Mouse (Mus musculus): Measurements from ENCODE around the gene Ltbp3. TPM values are rescaled to one million over a fixed set of nuclear protein-coding genes. Genes with fewer than 3 reads are reported as not detected.

Ltbp3 gene
- total and polyA plus RNA-seq, 3 experiments = 0.13 to 0.22 TPM; not detected in 1

GRCm38 (mm10) chr19:5745756-5746710, 5.3 kb downstream of the Ltbp3 start:
- DNase-seq (ENCODE audit: low spot score) (no peak), ATAC-seq (ENCODE audit: extremely low read depth, insufficient number of reproducible peaks, low FRiP score, poor library complexity, severe bottlenecking) (no peak)
- peak overlapping the region; percentile 21; the same call in 1 of the 2 replicates for H3K4me3 ChIP-seq (ENCODE audit: low read depth, low read length)
- H3K36me3 ChIP-seq (replicated peaks) = no peaks in the 10 kb centered on the region
- peaks cover 92% of the 10 kb centered on the region for H3K27me3 ChIP-seq (ENCODE audit: insufficient read depth, low read length)
- H3K4me1 ChIP-seq (ENCODE audit: insufficient read depth, low read depth, low read length) = peaks cover 26% of the 10 kb centered on the region
- H3K9me3 ChIP-seq (replicated peaks) = no peaks in the 10 kb centered on the region
- no peak for TF ChIP-seq CTCF (IDR thresholded peaks at IDR 0.05; ENCODE audit: low read depth, low read length)
- TF ChIP-seq TAL1 (conservative IDR thresholded peaks at IDR 0.05; ENCODE audit: low read depth, low read length) = no peak
- no peak for TF ChIP-seq POLR2AphosphoS5 (IDR thresholded peaks at IDR 0.05; ENCODE audit: insufficient replicate concordance, low read depth, low read length)
- no peak for TF ChIP-seq GATA1 (IDR thresholded peaks at IDR 0.05; ENCODE audit: borderline replicate concordance, low read length)
- TF ChIP-seq GATA2 (IDR thresholded peaks at IDR 0.05; ENCODE audit: borderline replicate concordance, low read depth, low read length) = no peak

GRCm38 (mm10) chr19:5746907-5747363, 6.2 kb downstream of the Ltbp3 start:
- ATAC-seq (ENCODE audit: extremely low read depth, insufficient number of reproducible peaks, low FRiP score, poor library complexity, severe bottlenecking) (no peak), DNase-seq (ENCODE audit: low spot score) (no peak)
- no peak overlapping the region for H3K4me3 ChIP-seq (ENCODE audit: low read depth, low read length)
- H3K9me3 ChIP-seq (replicated peaks) = no peaks in the 10 kb centered on the region
- H3K27me3 ChIP-seq (ENCODE audit: insufficient read depth, low read length) = peaks cover 92% of the 10 kb centered on the region
- no peaks in the 10 kb centered on the region for H3K36me3 ChIP-seq (replicated peaks)
- TF ChIP-seq POLR2AphosphoS5 (IDR thresholded peaks at IDR 0.05; ENCODE audit: insufficient replicate concordance, low read depth, low read length) (no peak), GATA1 (IDR thresholded peaks at IDR 0.05; ENCODE audit: borderline replicate concordance, low read length) (no peak), CTCF (IDR thresholded peaks at IDR 0.05; ENCODE audit: low read depth, low read length) (no peak), GATA2 (IDR thresholded peaks at IDR 0.05; ENCODE audit: borderline replicate concordance, low read depth, low read length) (no peak), TAL1 (conservative IDR thresholded peaks at IDR 0.05; ENCODE audit: low read depth, low read length) (no peak)
- H3K4me1 ChIP-seq (ENCODE audit: insufficient read depth, low read depth, low read length) = peaks cover 34% of the 10 kb centered on the region

- TF ChIP-seq POLR2AphosphoS5 (IDR thresholded peaks at IDR 0.05; ENCODE audit: insufficient replicate concordance, low read depth, low read length) (no peak), GATA2 (IDR thresholded peaks at IDR 0.05; ENCODE audit: borderline replicate concordance, low read depth, low read length) (no peak), TAL1 (conservative IDR thresholded peaks at IDR 0.05; ENCODE audit: low read depth, low read length) (no peak), CTCF (IDR thresholded peaks at IDR 0.05; ENCODE audit: low read depth, low read length) (no peak), GATA1 (IDR thresholded peaks at IDR 0.05; ENCODE audit: borderline replicate concordance, low read length) (no peak)
- Histone ChIP-seq H3K27me3 (ENCODE audit: insufficient read depth, low read length) (peaks cover 79% of the 10 kb centered on the region), H3K4me1 (ENCODE audit: insufficient read depth, low read depth, low read length) (peaks cover 30% of the 10 kb centered on the region), H3K9me3 (replicated peaks) (no peaks in the 10 kb centered on the region), H3K4me3 (ENCODE audit: low read depth, low read length) (no peak overlapping the region), H3K36me3 (replicated peaks) (no peaks in the 10 kb centered on the region)
- DNase-seq (ENCODE audit: low spot score) (no peak), ATAC-seq (ENCODE audit: extremely low read depth, insufficient number of reproducible peaks, low FRiP score, poor library complexity, severe bottlenecking) (no peak)
Measured at GRCm38 (mm10) chr19:5749476-5749875, 8.8 kb downstream of the Ltbp3 start.

- TF ChIP-seq CTCF (IDR thresholded peaks at IDR 0.05; ENCODE audit: low read depth, low read length) (no peak), POLR2AphosphoS5 (IDR thresholded peaks at IDR 0.05; ENCODE audit: insufficient replicate concordance, low read depth, low read length) (no peak), TAL1 (conservative IDR thresholded peaks at IDR 0.05; ENCODE audit: low read depth, low read length) (no peak), GATA1 (IDR thresholded peaks at IDR 0.05; ENCODE audit: borderline replicate concordance, low read length) (no peak), GATA2 (IDR thresholded peaks at IDR 0.05; ENCODE audit: borderline replicate concordance, low read depth, low read length) (no peak)
- Histone ChIP-seq H3K9me3 (replicated peaks) (no peaks in the 10 kb centered on the region), H3K36me3 (replicated peaks) (no peaks in the 10 kb centered on the region), H3K4me1 (ENCODE audit: insufficient read depth, low read depth, low read length) (peaks cover 25% of the 10 kb centered on the region), H3K27me3 (ENCODE audit: insufficient read depth, low read length) (peaks cover 76% of the 10 kb centered on the region), H3K4me3 (ENCODE audit: low read depth, low read length) (no peak overlapping the region)
- ATAC-seq (ENCODE audit: extremely low read depth, insufficient number of reproducible peaks, low FRiP score, poor library complexity, severe bottlenecking) (no peak), DNase-seq (ENCODE audit: low spot score) (no peak)
Measured at GRCm38 (mm10) chr19:5750951-5751350, 10.2 kb downstream of the Ltbp3 start.

GRCm38 (mm10) chr19:5751742-5752141, 11.0 kb downstream of the Ltbp3 start:
- Histone ChIP-seq H3K27me3 (ENCODE audit: insufficient read depth, low read length) (peaks cover 68% of the 10 kb centered on the region), H3K9me3 (replicated peaks) (no peaks in the 10 kb centered on the region), H3K4me1 (ENCODE audit: insufficient read depth, low read depth, low read length) (peaks cover 18% of the 10 kb centered on the region), H3K36me3 (replicated peaks) (peaks cover 3% of the 10 kb centered on the region), H3K4me3 (ENCODE audit: low read depth, low read length) (no peak overlapping the region)
- ATAC-seq (ENCODE audit: extremely low read depth, insufficient number of reproducible peaks, low FRiP score, poor library complexity, severe bottlenecking) = no peak
- no peak for DNase-seq (ENCODE audit: low spot score)
- TF ChIP-seq CTCF (IDR thresholded peaks at IDR 0.05; ENCODE audit: low read depth, low read length) (no peak), GATA2 (IDR thresholded peaks at IDR 0.05; ENCODE audit: borderline replicate concordance, low read depth, low read length) (no peak), TAL1 (conservative IDR thresholded peaks at IDR 0.05; ENCODE audit: low read depth, low read length) (no peak), GATA1 (IDR thresholded peaks at IDR 0.05; ENCODE audit: borderline replicate concordance, low read length) (no peak), POLR2AphosphoS5 (IDR thresholded peaks at IDR 0.05; ENCODE audit: insufficient replicate concordance, low read depth, low read length) (no peak)

GRCm38 (mm10) chr19:5756321-5756985, 15.7 kb downstream of the Ltbp3 start:
- Histone ChIP-seq H3K36me3 (replicated peaks) (peaks cover 50% of the 10 kb centered on the region), H3K9me3 (replicated peaks) (no peaks in the 10 kb centered on the region), H3K4me1 (ENCODE audit: insufficient read depth, low read depth, low read length) (peaks cover 8% of the 10 kb centered on the region), H3K4me3 (ENCODE audit: low read depth, low read length) (no peak overlapping the region), H3K27me3 (ENCODE audit: insufficient read depth, low read length) (peaks cover 26% of the 10 kb centered on the region)
- TF ChIP-seq CTCF (IDR thresholded peaks at IDR 0.05; ENCODE audit: low read depth, low read length) (no peak), GATA2 (IDR thresholded peaks at IDR 0.05; ENCODE audit: borderline replicate concordance, low read depth, low read length) (no peak), GATA1 (IDR thresholded peaks at IDR 0.05; ENCODE audit: borderline replicate concordance, low read length) (no peak), TAL1 (conservative IDR thresholded peaks at IDR 0.05; ENCODE audit: low read depth, low read length) (no peak), POLR2AphosphoS5 (IDR thresholded peaks at IDR 0.05; ENCODE audit: insufficient replicate concordance, low read depth, low read length) (no peak)
- ATAC-seq (ENCODE audit: extremely low read depth, insufficient number of reproducible peaks, low FRiP score, poor library complexity, severe bottlenecking) = no peak
- no peak for DNase-seq (ENCODE audit: low spot score)
